Mouse (Mus musculus) adrenal gland, postnatal 14 days (tissue): ENCODE data around the gene Fasl. TPM values are rescaled to one million over a fixed set of nuclear protein-coding genes. Genes with fewer than 3 reads are reported as not detected.
A peak's percentile ranks its signal among the peaks of the same experiment; 100 is the strongest.

Experiments used
- DNase-seq: peaks from one replicate; pipeline ENCODE4 v3.0.0; 2021; ENCODE audit warnings: mixed read lengths
- long read RNA-seq, 2 experiments: library from polyadenylated mRNA; stranded (forward); transcript quantifications; one replicate each; pipeline ENCODE4 v2.0.0; 2021
- total RNA-seq: library from RNA; stranded (reverse); gene quantifications from 2 replicates; pipeline ENCODE4 v1.2.3, GENCODE M21; 2021

Fasl gene
- not detected in 2 replicates for total RNA-seq
- long read RNA-seq, experiment 1 = 0 reads
- long read RNA-seq, experiment 2 = 0 reads

DNA sequence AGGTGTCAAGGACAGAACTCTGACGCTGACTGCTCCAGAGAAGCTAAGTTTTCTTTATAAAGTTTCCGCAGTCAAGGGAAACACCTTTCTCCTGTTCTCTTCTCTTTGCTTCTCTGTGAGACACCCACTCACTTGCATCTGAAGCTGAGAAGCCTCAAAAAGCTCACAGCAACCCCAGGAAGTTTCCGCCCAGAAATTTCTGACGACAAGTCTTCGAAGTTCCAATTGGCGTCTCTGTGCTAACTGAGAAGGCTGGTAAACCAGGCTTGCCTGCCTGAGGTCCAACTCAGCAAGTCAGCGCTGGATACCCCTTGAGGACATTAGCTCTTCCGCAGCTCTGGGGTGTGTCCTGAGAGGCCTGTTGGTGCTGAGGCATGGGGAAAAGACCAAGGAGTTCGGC, at the start of gene Fasl:
Fasl (minus strand) TSS at position 157 of the 400 bp plus-strand sequence.
- no peak for DNase-seq

DNA sequence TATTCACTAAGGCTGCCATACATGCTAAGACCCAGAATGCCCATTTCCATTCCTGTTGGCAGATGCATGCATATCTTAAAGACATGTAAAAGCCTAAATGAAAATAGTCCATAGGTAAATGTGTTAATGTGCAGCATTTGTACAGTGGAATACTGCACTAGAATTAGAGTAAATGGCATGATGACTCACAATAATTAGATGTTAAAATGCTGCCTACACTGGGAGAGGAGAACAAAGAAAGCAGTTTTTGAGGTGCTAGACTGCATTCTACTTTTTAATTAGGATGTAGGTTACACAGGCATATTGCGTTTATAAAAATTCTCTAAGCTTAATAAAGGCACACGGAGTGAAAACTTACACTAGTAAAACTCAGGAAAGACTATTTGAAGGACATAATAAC, 38.4 kb upstream of the Fasl start:
- no peak for DNase-seq

DNA sequence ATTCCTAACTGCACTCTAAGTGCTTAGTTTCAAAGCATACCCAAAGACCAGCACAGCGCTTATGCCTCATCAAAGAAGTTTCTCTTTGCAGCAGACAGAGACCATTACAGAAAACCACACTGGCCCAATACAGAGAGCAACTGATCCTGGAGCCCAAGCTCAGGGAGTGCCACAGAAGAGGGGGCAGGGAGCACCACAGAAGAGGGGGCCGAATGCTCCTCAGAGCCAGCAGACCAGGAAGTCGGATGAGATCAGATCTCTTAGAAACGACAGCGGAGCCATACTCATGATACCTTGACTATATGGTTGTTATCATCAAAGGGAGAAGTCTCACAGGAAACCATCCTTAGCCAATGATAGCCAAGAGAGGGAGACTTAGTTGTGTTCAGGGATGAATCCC, 21.1 kb upstream of the Fasl start:
- DNase-seq = no peak

DNA sequence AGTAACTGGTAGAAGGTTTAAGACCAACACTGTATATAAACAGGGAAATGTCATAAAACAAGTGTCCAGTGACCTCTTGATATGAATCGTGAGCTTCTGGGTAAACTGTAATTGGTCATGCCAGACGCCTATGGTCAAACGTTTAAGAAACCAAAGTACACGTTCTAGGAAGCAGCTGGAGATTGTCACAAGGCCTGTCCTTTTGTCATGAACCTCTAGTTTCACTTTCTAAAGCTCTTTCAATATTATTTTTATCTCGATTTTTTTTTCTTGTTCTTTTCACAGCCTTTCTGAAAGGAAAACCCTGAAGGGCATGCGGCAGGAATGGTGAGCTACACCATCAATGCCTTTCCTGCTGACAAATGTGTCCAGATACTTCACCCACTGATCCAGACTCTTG, 20.7 kb upstream of the Fasl start:
- no peak for DNase-seq

DNA sequence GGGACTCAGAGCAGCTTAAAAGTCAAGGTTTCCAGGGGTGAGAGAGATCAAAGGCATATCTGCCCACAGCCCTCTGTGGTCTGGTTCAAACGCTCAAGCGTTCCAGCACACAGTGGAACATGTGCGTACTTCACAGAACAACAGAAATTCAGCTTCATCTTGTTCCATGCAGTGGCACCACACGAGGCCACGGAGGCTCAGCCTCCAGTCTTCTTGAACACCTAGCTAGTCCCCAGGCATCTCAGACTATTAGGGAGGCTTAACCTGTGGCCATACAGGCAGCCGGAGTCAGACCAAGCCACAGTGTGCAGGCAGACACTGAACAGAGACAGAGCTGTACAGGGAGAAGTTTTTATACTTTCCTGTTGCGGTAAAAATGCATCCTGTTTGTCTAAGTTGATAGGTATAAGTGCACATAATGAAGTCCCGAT, 16.3 kb upstream of the Fasl start:
- peak; percentile 17 for DNase-seq

DNA sequence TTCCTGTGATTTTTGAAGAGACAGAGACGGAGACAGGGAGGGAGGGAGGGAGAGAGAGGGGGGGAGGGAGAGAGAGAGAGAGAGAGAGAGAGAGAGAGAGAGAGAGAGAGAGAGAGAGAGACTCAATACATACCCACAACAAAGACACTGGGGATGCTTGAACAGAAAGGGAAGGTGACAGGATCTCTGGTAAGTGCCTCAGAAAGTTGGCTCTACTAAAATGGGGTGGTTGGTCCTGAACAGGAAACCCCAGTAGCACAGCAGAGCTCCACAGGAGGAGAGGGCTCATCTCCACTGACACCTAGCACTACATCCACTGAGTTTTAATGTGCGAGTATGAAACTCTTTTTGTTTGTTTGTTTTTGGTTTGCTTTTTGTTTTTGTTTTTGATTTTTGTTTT, 13.0 kb upstream of the Fasl start:
- no peak for DNase-seq

DNA sequence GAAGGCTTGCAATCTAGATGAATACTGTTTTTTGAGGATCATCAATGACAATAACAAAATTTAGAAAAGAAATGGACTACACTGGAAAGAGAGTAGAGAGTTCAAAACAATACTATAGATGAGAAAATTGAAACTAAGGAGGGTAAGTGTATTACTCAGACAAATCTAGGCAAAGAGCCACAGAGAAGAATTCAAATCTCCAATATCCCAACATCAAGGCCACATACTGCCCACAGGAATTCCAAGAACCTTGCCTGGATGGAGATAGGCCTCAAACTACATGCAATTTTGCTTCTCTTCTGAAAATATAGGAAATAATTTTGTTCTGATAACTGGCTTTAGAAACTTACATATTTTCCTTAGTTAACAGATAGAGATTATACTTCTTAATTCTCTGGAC, 12.0 kb upstream of the Fasl start:
- DNase-seq = no peak

DNA sequence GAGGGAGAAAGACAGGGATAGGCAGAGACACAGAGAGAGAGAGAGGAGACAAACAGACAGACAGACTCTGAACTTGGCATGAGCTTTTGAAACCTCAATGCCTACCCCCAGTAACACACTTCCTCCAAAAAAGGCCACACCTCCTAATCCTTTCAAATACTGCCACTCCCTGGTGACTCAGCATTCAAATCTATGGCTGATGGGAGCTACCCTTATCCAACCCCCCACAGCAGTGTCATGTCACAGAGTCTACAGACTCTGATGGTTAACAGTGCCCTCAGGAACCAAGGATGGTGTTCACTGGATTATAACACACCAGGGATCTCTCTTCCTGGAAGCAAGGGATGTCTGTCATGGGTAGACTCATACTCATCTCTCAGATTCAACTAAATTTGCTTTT, 11.5 kb upstream of the Fasl start:
- no peak for DNase-seq

DNA sequence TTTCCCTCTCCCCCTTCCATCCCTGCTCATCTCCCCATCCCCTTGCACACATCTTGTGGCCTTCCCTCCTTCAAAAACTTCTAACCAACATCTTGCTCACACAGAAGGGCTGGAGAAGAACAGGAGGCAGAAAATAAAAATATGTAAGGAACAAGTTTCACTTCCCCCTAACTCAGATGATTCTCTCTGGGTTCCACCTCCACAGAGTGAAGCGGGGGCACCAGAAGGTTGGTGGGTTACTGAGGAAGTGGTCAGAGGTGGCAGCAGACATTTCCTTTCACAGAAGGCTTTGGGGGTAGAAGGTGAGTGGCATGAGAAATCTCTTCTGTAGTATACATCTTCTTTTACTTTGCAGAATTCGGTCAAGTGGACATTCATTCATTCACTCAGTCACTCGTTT, 10.6 kb upstream of the Fasl start:
- DNase-seq = no peak

DNA sequence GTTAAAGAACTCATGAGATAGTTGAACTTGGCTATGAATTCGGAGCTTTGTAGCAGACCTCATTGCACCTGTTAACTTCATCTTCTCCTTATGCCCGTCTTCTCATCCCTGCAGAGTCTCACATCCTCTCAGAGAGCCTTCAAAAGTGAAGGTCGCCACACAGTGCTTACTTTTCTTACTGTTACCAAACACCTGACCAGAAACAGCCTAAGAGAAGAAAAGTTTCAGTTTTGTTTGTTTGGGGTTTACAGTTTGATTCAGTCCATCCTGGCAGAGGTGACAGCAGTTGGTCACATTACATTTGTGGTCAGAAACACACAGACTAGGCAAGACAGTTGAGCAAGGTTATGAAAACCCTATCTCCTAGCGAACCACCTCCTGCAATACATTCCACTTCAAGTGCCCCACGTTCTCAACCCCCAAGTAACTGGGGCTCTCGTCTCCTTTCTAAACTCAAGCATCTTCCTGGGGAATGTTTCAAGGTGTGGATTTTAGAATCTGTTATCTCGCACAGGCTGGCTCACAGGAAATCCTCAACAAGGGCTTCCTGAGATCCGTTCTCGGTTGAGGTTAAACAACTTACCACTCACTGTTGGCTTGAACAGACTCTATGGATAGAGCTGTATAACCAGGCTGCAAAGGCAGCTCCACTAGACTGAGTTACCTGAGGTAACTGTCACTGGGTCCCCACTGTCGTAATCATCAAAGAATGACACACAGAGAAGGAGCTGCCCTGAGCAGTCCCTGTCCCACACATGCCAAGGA, 6.3 kb upstream of the Fasl start:
- no peak for DNase-seq

DNA sequence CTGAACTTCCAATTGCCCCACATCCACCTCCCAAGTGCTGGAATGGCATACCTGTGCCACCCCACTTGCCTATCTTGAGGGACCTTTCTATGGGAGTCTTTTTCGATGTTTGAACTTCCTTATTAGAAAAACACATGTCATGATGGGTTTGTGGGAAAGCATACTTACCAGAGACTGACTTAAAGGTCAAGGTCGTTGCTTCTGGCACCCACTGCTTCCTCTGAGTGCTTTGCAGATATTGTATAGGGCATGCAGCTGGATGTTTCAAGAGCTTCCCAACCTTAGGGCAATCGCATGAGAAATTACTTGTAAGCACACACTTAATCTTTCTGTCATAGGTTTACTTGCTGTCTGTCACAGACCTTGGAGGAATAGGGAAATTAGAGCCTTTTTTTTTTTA, 5.0 kb upstream of the Fasl start:
- DNase-seq = no peak

DNA sequence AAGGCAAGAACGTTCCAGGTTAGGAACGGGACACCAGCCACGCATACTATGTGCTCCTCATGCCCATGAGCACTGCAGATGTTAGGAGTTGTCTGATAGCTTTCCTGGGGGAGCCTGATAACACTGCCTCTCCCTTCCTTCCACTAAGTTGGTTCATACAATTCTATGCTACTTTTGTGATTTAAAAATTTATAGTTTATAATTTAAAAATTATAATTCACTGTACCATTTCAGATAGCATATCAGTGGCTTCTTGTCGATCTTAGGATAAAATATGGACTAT, 4.3 kb upstream of the Fasl start:
- DNase-seq = no peak

DNA sequence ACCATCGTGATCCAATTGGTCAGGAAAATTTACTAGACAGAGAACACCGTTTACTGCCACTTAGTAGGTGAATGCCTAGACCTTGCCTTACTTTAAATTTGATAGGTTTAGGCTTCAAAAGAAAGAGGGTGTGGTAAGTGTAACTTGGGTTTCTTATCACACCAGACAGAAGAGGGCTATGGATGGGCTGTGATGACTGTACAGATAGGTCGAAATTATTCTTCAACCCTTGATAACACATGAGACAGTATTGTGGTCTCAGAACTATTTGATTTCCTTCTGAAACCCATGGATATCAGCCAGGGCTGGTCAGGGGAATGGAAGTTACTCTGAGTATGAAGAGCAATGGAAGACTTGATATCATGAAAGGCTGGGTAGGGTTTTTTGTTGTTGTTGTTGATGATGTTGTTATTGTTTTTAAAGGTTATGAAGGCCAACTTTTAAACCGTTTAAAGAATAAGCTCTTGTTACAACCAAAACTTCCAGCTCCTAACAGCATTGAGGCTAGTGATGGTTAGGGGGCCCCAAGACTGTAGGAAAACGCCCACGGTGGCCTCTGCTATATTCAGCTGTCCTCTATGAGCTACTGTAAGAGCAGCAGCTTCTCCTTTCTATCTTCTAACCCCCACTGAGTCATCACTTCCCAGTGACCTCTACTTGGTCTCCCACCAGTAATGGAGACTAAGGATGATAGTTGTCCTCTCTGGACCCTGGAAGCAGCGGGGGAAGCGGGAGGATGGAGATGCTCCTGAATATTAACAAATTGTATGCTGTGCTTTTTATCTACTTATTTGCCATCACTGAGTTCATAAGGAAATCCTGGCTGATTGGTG, 3.8 kb upstream of the Fasl start:
- no peak for DNase-seq

DNA sequence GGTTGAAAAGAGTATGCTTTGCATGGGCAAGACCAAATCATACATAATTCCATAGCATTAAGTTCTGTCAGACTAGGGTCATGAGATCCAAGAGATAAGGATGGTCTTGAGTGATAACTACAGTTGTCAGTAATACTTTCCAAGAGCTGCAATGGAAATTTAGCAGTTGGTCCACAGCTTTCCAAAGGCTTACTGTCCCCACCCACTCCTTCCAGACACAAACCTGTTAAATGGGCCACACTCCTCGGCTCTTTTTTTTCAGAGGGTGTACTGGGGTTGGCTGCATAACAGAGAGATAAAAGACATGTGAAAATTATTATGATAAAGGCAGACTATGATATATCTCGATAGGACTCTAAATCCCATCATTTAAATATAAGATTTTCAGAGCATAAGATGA, 5.6 kb downstream of the Fasl start:
- no peak for DNase-seq

DNA sequence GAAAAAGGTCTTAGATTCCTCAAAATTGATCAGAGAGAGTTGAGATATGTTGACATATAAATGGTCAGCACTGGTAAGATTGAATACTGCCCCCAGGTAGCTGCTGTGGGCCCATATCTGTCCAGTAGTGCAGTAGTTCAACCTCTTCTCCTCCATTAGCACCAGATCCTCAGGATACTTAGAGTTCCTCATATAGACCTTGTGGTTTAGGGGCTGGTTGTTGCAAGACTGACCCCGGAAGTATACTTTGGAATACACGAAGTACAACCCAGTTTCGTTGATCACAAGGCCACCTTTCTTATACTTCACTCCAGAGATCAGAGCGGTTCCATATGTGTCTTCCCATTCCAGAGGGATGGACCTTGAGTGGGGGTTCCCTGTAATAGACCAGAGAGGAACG, 6.7 kb downstream of the Fasl start:
- DNase-seq = no peak

DNA sequence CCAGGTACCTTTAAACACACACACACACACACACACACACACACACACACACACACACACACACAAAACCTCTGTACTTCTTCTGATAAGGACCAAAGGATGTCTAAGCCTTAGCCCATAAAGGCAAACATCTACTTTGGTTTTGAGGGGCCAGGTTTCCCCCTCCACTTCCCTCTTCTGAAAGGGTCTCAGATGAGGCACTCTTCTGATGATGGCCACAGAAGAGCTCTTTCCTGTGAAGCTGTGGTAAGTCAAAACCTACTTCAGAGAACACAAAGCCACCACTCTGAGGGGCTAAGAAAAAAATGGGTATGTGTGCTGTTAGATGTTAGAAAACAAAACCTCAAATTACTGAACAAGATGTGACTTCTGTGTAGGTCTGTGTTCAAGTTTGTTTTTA, 9.2 kb downstream of the Fasl start:
- DNase-seq = no peak

DNA sequence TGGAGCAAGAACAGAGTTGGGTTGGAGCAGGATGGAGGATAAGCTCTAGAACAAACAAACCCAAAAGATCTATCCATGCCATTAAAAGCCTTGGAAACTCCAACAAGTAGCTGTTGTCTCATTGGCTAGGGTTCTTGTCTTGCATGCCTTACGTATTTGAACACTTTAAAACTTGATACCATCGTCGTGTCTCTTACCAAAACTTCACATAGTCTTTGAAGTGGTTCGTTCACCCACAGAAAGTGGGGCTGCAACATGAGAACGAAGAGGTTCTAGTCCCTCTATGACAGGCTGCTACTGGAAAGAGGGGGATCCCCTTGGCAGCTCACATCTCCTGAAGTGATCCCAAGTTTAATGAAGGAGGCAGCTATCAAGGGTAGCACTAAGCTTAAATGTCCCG, 13.1 kb downstream of the Fasl start:
- DNase-seq = no peak

DNA sequence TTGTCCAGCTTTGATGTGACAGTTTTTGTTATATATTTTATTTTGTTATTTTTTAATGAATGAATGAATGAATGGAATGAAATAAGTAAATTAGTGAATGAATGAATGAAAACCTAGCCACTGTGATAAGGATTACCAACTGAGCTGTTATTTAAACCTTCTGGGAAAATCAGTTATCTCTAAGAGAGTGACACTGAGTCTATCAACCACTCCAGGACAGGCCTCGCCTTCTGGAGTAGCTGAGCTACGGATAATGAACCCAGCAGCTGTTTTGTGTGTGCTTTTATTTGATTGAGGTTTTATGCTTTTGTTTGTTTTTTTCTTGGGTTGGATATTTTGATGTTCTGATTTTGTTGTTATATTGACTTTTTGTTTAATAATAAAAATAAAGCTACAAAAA, 17.0 kb downstream of the Fasl start:
- no peak for DNase-seq

DNA sequence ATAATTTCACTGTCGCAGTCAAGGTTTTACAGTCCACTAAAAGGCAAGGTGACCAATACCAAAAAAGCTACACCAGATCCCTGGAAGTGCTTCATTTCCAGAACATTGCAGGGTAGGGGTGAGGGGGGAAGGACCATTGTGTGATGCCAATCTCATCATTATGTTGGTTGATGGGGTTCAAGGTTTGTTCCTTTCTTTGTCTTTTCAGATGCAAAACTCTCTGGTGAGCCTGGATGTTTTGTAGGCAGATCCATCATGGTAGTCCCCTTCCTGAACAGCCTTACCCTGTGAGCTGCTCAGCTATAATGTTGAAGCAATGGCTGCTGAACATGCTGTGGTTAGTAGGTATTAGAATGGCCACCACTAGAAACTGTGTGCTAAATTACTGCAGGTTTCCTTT, 19.0 kb downstream of the Fasl start:
- no peak for DNase-seq

DNA sequence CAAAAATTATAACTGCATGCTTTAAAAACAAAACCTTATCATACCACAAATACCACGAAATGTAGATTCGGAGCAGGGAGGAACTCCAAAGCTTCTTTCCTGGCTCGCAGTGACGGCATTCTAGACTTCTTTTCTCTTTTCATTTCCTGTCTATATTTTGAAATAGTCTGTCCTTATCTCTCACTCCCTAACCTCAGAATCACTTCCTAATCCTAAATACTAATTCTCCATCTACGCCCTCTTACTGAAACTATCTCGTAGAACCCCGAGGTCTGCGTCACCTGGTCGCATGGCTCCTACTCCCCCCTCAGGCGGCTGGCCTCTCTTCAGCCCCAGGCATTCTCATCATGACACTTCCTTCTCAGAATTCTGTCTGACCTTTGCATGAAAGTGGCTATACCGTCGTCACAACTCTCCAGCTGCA, 21.2 kb downstream of the Fasl start:
- DNase-seq = no peak

DNA sequence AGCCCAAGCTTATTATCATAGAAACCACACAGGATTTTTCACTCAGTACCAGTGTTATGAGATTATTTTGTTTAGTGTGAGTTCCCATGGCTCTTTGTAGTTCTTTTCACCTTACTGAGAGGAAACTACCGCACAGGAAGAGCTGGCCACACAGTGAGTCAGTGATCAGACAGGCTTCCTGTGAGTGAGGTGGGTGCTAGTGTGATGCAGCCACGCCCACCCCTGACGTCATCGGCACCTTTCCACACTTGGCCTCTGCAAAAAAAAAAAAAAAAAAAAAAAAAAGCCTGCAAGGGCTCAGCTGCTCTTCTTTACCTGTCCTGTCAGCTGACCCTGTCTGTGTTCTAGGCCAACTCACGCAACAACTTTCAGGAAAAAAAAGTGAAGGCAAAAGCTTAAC, 21.6 kb downstream of the Fasl start:
- peak; percentile 58 for DNase-seq

DNA sequence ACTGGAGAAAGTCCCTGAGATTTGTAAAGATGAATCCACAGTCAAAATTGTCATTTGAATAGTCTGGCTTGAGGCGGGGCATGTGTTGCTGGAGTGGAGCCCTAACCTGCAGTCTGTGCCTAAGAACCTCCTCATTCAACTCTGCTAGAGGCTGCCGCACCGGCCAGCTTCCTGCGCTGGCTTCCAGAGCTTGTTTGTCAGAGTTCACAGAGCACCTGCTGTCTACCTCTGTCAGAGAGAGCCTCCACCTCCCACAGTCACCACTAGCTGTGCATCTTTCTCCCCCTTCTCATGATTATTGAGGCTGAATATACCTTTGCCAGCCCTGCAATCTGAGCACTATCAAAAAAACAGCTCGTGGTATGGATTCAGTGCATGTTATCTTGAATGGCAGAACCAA, 22.4 kb downstream of the Fasl start:
- DNase-seq = no peak

DNA sequence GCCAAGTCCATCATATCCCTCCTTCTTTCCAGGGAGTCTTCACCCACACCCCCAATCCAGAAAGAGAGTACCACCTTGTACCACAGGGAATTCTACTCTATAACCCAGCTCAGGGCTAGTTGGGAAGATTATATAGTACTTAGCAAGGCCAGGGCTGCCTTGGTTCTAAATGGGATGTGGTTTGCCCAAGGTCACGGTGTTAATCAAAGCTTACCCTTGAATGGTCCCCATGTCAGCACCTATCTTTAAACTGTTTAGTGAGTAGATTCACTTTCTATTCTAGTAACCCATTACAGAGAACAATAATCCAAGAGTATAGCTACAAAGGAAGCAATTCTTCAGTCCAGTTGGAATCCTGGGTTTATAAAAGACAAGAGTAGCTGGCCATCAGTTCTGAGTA, 23.3 kb downstream of the Fasl start:
- no peak for DNase-seq

DNA sequence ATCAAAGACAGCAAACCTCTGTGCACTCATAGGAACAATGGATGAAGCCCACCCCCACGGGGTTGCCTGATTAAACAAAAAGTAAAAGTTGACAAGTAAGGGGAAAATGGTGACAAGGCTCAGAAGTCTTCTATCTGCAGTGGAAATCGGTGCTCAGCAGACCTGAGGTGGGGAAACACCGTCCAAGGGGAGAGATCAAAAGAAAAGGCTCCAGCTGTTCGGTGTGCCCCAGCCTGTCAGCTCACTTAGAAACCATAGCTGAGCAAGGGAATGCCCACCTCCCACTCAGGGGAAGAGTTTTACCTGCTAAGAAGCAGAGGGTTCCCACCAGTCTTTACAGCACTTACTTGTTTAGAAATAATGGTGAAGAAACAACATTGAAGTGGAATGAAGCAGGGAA, 26.7 kb downstream of the Fasl start:
- no peak for DNase-seq
